ENCODE assay signal across 10 mouse cellular contexts in the genomic region with DNA sequence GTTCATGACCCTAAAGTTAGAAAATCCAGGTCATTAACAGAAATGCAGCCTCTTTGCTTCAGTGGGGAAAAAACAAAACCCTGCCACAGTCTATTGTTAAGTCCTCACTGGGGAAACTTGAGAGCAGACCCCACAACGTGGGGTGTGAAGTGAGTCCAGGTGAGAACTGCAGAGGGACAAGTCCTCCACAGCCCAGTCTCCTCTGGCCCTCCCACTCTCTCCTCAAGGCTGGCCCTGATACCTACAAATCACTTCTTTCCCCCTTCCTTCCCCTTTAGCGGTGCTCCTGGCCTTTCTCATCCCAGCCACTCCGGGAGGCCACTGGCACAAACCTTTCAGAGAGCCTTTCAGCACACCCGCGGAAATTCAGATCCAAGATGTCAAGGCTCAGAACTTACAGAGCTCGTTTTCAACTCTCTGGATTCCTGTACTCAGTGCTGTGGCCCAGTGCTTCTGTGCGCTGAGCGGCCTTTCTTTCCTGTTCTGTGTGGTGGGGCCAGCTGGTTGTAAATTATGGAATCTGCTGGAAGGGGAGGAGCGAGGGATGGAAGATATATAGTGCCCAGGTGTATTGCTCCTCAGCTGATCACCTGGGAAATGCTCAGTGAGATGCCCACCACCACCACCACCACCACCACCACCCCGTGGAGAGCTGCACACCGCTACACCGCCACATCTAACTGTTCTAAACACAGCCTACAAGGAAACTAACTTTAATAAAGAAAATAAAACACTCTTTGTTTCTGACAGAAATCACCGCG.
DNase-seq lines count a peak whose midpoint lies in the region; ATAC-seq and TF ChIP-seq lines count a peak whose summit lies in the region.
"Had no signal": no experiment of that assay in that cellular context is flagged by ENCODE, and none has a peak within 500 bp of the region (broad histone marks: within the 10 kb centered on the region; RNA-seq: fewer than 3 reads in every experiment).

No protein-coding gene starts in this region.

- no peak overlapping the region for H3K9ac ChIP-seq in hindbrain, postnatal 0 days (replicated peaks; ENCODE audit: low read length)
- no peak overlapping the region for H3K9ac ChIP-seq in neural tube, embryonic 15.5 days (replicated peaks)

- WGBS in hindbrain, postnatal 0 days: 37% methylated on average over 12 of the region's 14 CpGs
- 34% methylated on average over 14 of the region's 14 CpGs for WGBS in neural tube, embryonic 15.5 days

- TF ChIP-seq CTCF in hindbrain, postnatal 0 days (IDR thresholded peaks at IDR 0.05; ENCODE audit: low read depth): no peak

- no peaks in the 10 kb centered on the region for H3K36me3 ChIP-seq in hindbrain, postnatal 0 days (ENCODE audit: insufficient read depth, low read length)
- H3K36me3 ChIP-seq in neural tube, embryonic 15.5 days: no peaks in the 10 kb centered on the region

- no peaks in the 10 kb centered on the region for H3K27me3 ChIP-seq in hindbrain, postnatal 0 days (ENCODE audit: insufficient read depth, low read length)
- peaks cover 4% of the 10 kb centered on the region; the same call in 1 of the 2 replicates for H3K27me3 ChIP-seq in neural tube, embryonic 15.5 days (replicated peaks)

- DNase-seq in cerebellum, postnatal 14 days: peak; percentile 34 to 41
- no peak for DNase-seq in cerebellum, adult 8-10 months
- DNase-seq in kidney, postnatal 4 days: peak; percentile 10 to 18
- DNase-seq in kidney, adult 18-20 months: no peak
- DNase-seq in hindbrain, postnatal 0 days (ENCODE audit: low spot score): no peak
- no peak for DNase-seq in yolk sac, embryonic 10.5 days (ENCODE audit: low spot score)
- DNase-seq: adrenal gland, postnatal 25 days had no signal

- no peaks in the 10 kb centered on the region for H3K9me3 ChIP-seq in hindbrain, postnatal 0 days (ENCODE audit: low read length)
- no peaks in the 10 kb centered on the region for H3K9me3 ChIP-seq in neural tube, embryonic 15.5 days (replicated peaks)

- peak; percentile 55 for ATAC-seq in hindbrain, postnatal 0 days
- peak; percentile 74 for ATAC-seq in neural tube, embryonic 15.5 days (ENCODE audit: low FRiP score)
- no peak for ATAC-seq in CD4-positive, CD25-positive, alpha-beta regulatory T cell, adult 4 months

- H3K4me2 ChIP-seq in hindbrain, postnatal 0 days (ENCODE audit: low read depth, low read length): no peak overlapping the region
- no peak overlapping the region for H3K4me2 ChIP-seq in neural tube, embryonic 15.5 days

- no peaks in the 10 kb centered on the region for H3K4me1 ChIP-seq in hindbrain, postnatal 0 days (ENCODE audit: insufficient read depth, low read length)
- H3K4me1 ChIP-seq in neural tube, embryonic 15.5 days: peaks cover 4% of the 10 kb centered on the region; the same call in 1 of the 2 replicates

- no peak overlapping the region for H3K4me3 ChIP-seq in hindbrain, postnatal 0 days (ENCODE audit: low read length)
- H3K4me3 ChIP-seq in neural tube, embryonic 15.5 days (replicated peaks): no peak overlapping the region

- H3K27ac ChIP-seq in hindbrain, postnatal 0 days: no peak overlapping the region
- no peak overlapping the region for H3K27ac ChIP-seq in neural tube, embryonic 15.5 days (replicated peaks)
- H3K27ac ChIP-seq: macrophage had no signal

Comparison
In these comparisons a context has a peak if more than half of its experiments do, and no peak if none do; other contexts are left out.
1. DNase-seq: peak in cerebellum, postnatal 14 days (2 of 2) and kidney, postnatal 4 days (2 of 2); none in cerebellum, adult 8-10 months (single experiment), kidney, adult 18-20 months (single experiment), hindbrain, postnatal 0 days (single experiment) and yolk sac, embryonic 10.5 days (single experiment).